Mouse (Mus musculus) c-Kit-positive CD71-positive TER-119-positive erythroid progenitor cells, embryonic 14.5 days (primary cell): ENCODE measurements around the gene Hbp1.

ENCODE experiments used
- DNase-seq: peaks from one replicate; pipeline ENCODE4 v3.0.0-alpha.2; 2013; ENCODE audit warnings: low spot score

Hbp1 gene

GRCm38 (mm10) chr12:31949759-31950658, at the start of gene Hbp1:
Gene Hbp1, minus strand, starts transcription at chr12:31950535.
- DNase-seq = peak; percentile 99

DNA sequence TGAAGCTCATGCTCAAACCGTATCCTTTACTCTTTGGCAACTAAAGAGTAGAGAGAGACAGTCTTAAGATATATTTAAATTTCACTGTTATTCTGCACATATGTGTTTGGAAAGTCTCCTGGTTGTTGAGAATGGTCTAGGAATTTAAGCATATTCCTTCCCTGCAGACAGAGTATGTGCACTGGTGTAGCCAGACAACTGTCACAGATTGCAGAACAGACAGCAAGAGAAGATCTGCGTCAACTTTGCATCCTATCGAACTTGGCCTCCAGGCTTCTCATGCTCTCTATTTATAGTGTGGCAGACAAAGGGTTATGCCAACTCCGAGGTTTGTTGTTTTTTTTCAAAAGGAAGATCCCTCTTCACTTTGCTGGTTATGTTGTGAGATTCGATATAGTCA, 48.4 kb upstream of the Hbp1 start:
- DNase-seq = no peak

GRCm38 (mm10) chr12:31997328-31997878, 47.1 kb upstream of the Hbp1 start:
- no peak for DNase-seq

DNA sequence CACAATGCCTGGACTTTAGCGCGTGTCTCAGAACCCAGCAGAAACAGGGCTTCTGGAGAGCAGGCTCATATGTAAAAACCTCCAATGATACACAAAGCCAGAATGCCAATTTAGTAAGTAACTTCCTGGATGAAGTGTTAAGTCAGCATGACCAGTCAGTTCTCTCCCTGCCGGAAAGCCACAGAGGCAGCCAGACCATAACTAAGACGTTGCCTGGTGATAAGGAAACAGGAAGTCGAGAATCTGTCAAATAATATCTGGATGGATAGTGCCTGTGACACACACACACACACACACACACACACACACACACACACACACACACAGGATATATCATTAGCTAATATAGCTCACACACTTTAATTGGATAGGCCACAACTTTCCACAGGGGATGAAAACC, 46.5 kb upstream of the Hbp1 start:
- peak; percentile 66 for DNase-seq

- no peak for DNase-seq
Observed at GRCm38 (mm10) chr12:31990575-31990974, 40.2 kb upstream of the Hbp1 start.

GRCm38 (mm10) chr12:31989726-31990125, 39.4 kb upstream of the Hbp1 start:
- no peak for DNase-seq

DNA sequence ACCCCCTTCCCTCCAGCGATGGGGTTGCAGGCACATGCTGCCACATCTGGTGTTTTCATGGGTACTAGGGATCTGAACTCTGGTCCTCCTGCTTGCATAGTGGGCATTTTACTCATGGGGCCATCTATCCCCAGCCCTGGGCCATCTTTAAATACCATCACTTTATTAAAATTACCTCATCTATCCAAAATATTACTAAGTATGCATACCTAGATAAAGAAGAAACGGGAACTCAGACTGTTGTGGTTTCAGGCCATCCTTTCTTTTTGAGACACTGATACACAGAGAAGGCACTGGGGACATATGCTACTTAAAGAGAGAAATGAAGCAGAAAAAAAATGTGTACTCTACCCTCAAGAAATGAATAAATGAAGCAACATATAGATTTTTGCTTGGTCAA, 36.1 kb upstream of the Hbp1 start:
- DNase-seq = no peak

DNA sequence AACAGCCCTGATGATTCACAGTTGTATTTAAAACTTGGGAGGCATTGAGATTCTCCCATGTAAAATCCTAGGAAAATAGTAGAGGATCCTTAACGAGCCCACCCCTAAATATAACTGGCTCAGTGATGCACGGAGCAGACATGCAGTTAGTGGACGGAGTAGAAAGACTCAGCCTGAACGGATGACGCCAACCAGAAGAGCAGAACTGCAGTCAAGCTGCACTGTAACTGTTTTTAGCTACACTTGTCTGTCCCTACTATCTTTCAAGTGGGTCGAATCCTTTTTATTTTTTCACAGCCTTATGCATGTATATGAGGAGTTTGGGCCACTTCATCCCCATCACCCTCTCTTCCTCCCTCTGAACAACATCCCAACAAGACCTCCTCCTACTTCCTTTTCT, 35.4 kb upstream of the Hbp1 start:
- no peak for DNase-seq

DNA sequence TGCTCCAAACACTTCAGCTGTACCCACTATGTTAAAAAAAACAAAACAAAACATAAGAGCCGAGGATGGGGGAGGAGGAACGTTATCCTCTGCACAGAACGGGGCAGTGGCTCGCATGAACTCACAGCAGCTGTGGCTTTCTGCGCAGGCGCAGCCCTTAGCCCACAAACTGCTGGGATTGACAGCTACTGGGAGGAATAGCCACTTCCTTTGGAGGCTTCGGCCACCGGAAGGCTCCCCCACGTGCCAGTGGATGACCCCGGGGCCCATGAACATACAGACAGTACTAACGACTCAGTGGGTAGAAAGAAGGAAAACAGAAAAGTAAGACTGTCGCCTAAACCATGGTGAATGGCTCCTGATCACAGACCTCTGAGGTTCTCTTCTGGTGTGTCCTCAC, 34.3 kb upstream of the Hbp1 start:
- DNase-seq = no peak

DNA sequence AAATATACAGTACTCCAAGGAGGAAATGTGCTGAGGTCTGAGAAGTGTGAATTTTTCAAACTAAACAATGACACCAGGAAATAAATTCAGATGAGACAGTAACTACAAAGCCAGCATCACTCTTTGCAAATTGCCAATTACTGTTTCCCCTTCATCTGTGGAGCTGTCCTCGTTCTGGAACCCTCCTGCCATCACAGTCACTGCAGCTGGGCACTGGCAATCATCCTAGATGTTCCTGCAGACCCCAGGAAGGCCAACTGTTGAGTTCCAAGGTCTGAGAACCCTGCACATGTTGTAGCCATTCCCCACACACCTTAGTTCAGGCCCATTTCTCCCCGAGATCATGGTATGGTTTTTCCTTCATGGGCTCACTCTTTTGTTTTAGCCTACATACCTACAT, 33.9 kb upstream of the Hbp1 start:
- no peak for DNase-seq

- DNase-seq = no peak
Observed at GRCm38 (mm10) chr12:31983769-31984168, 33.4 kb upstream of the Hbp1 start.

- DNase-seq = no peak
Observed at GRCm38 (mm10) chr12:31983238-31983637, 32.9 kb upstream of the Hbp1 start.

- DNase-seq = no peak
Observed at GRCm38 (mm10) chr12:31977613-31978195, 27.4 kb upstream of the Hbp1 start.

DNA sequence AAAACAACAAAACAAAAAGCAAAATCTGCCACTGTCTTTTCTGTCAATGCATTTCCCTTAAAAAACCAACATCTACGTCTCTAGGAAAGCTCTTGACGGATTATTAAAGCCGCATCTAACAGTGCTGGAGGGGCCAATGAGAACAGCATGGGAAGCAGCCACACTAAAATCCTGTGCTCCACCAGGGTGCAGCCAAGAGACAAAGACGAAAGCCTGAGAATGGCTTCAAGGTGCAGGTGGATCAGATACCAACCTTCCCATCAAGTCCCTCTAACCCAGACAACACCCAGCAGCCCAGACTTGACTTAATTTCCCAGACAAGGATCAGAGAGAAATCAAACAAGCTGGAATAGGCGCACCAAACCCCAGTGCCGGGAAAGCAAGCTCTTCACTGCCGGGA, 26.2 kb upstream of the Hbp1 start:
- no peak for DNase-seq

GRCm38 (mm10) chr12:31973473-31974172, 23.3 kb upstream of the Hbp1 start:
- DNase-seq = peak; percentile 44

DNA sequence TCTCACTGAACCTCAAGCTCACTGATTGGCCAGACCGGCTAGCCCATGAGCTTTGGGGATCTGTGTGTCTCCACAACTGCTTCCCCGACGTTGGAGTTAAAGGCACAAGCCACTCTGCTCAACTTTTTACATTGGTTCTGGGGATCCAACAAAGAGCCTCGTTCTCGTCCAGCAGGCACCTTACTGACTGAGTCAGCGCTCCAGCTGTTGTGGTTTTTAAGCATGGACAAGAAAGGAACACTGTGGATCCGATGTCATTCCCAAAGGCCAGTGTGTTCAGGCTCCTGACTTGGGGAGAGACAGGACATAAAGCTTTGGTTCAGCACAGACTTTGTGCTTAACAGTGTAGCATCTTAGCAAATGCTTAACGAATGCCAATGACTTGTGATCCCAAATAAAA, 21.2 kb upstream of the Hbp1 start:
- DNase-seq = no peak

DNA sequence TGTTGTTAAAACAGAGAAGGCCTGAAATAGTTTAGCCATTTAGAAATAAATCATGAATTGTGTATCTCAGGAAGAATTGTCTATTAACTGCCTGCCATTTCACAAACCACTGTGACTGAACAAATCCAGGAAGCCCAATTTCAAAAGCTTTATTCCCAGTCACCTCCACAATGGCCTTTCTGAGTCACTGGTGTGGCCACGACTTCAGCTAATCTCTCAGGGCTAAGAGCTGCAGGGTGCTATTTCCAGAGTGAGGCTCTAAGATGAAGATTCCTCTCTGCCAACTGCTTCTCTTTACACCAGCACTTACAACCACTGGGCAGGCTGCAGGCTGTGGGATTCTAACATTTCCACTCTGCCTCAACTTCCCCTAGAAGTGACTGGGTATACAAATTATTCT, 18.8 kb upstream of the Hbp1 start:
- DNase-seq = no peak

DNA sequence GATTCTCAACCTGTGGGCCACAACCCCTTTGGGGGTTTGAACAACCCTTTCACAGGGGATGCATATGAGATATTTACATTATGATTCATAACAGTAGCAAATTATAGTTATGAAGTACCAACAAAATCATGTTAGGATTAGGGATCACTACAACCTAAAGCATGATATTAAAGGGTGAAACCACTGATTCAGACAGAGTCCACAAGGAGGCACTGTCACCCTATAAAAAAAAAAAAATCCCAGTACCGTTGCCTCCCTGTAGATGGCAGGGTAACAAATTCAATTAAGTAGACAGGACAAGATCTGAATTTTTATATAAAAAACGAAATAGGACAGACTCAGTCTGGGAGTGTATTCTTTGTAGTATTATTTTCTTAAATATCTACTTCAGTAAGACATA, 17.2 kb upstream of the Hbp1 start:
- peak; percentile 85 for DNase-seq

DNA sequence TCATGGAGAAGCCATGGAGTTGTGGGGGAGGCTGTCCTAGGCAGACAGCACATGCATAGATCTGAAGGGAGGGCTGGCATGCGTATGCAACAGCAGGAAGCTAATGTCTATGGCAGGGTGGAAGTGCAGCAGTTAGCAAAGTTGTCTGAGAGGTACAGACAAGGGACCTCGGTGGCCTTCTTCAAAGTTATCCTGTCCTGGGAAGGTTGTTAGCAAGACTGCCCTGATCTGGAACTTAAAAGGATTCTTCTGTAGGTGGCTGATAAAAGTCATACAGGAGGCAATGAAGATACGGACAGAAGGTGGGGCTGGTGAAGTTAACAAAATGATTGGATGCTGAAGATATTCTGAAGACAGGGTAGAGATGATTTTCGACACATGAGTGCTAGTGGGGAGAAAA, 16.1 kb upstream of the Hbp1 start:
- peak; percentile 66 for DNase-seq

DNA sequence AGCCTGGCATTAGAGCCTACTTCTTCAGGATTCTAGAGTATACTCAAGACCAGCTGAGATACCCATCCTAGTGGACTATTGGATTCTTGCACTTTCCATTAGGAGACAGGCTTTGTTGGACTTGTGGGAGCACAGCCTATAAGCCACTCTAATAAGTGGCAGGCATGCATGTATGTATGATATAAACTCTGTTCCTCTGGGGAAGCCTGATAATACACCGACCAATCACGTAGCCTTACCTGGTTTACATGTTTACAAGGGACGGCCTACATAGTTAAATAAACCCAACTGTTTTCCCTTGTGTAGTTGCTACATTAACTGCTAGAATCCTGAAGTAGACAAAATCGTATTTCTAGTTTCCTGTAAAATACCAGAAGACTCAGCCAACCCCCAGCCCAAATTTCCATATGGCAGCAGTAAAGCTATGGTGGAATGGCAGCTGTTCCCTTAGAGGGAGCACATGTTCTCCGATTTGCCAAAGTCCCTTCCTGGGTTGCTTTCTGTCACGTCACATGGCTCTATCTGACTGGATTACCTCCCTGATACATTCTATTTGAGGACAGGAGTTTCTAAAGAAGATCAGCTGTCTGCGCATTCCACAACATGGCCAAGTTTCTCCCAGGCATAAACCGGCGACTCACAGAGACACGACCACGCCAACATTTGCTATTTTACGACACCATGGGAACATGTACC, 15.3 kb upstream of the Hbp1 start:
- no peak for DNase-seq

DNA sequence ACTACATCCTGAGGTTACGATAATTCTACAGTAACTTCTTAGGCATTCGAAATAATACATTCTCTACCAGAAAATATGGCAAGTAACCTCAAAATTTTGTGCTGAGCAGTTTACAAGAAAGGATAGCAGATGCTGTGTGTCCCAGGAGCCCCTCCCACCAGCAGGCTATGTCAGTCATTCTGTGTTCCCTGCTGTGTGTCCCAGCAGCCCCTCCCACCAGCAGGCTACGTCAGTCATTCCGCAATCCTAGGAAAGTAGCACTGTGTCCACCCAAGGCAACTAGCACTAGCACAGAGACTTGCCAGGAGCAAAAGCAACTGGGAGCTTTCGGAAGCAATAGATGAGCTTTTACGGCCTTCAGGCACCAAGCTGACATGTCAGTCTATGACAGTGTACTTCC, 13.7 kb upstream of the Hbp1 start:
- DNase-seq = no peak

GRCm38 (mm10) chr12:31955843-31956242, 5.5 kb upstream of the Hbp1 start:
- no peak for DNase-seq
